Mouse (Mus musculus): ENCODE measurements around the gene Tuba3a. TPM values are rescaled to one million over a fixed set of nuclear protein-coding genes. Genes with fewer than 3 reads are reported as not detected.

Gene Tuba3a
- polyA plus RNA-seq, 1 experiment from 2014 or later: not detected

DNA sequence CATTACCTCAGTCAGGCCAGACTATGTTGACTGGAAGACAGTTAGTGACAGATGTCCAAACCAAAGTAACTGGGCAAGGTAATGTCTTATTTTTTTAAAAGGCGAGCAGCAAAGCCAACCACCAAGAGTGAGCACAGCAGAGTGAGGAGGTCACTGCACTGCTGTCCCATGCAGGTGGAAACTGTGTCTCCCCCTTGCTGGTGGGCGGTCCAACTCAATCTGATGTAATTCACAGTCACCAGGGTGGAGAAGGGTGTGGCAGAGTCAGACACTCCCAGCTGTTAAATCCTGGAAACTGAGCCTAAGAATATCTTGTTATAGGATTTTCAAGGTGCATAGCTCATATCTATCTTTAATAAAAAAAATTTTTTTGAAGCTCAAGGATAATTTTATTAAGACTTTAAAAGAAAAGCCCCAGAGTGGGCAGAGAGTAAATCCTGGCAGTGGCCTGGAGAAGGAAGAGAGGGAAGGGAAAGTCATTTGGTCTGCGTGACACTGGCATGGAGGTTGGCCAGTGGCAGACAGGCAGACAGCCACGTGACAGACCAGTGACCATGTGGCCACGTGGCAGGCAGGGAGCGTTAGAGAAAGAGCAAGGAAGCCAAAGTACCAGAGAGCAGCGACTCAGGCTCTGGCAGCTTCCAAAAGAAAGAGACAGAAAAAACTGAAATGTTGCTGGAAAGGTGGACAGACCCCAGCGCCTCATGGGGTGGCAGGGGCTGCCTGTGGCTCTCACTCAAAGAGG is 29.4 kb downstream of the Tuba3a start:
- Histone ChIP-seq H3K4me3 (no peak overlapping the region), H3K9me3 (replicated peaks) (no peaks in the 10 kb centered on the region), H3K4me2 (no peak overlapping the region), H3K27ac (no peak overlapping the region), H3K9ac (no peak overlapping the region), H3K36me3 (ENCODE audit: poor library complexity, severe bottlenecking) (no peaks in the 10 kb centered on the region), H3K4me1 (0 out of 2 replicates have a peak, but pooled peaks cover 3% of the 10 kb centered on the region), H3K27me3 (no peaks in the 10 kb centered on the region)
- 77% methylated on average over 8 of the region's 8 CpGs for WGBS
- no peak for ATAC-seq

DNA sequence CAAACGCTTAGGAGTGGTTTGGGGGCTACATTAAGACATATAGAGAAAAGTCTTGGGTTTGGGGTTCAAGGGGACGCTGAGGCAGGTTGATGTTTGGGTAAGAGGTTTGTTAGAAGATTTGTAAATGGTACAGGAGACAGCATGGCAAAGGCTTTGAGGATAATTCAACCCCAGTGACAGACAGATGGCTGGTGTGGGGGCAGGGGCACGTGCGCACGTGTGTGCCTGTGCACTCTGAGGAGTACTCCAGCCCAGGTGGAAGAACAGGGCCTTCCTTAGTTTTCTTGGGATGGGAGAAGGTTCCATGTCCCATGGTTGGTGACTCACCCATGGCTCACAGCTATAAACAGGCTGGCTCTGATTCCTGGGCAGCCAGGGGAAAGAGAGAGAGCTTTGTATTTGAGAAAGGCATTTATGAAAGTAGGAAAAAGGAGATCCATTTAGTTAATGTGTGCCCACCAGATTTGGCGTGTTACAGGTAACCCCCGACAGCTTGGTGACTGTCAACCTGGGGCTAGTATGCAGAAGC is 30.3 kb downstream of the Tuba3a start:
- 89% methylated on average over 7 of the region's 7 CpGs for WGBS
- no peak for ATAC-seq
- H3K27ac ChIP-seq: no peak overlapping the region
- no peaks in the 10 kb centered on the region for H3K9me3 ChIP-seq (replicated peaks)
- no peaks in the 10 kb centered on the region for H3K36me3 ChIP-seq (ENCODE audit: poor library complexity, severe bottlenecking)
- H3K4me1 ChIP-seq: 0 out of 2 replicates have a peak, but pooled peaks cover 3% of the 10 kb centered on the region
- no peak overlapping the region for H3K4me3 ChIP-seq
- H3K27me3 ChIP-seq: no peaks in the 10 kb centered on the region
- H3K4me2 ChIP-seq: no peak overlapping the region
- no peak overlapping the region for H3K9ac ChIP-seq

DNA sequence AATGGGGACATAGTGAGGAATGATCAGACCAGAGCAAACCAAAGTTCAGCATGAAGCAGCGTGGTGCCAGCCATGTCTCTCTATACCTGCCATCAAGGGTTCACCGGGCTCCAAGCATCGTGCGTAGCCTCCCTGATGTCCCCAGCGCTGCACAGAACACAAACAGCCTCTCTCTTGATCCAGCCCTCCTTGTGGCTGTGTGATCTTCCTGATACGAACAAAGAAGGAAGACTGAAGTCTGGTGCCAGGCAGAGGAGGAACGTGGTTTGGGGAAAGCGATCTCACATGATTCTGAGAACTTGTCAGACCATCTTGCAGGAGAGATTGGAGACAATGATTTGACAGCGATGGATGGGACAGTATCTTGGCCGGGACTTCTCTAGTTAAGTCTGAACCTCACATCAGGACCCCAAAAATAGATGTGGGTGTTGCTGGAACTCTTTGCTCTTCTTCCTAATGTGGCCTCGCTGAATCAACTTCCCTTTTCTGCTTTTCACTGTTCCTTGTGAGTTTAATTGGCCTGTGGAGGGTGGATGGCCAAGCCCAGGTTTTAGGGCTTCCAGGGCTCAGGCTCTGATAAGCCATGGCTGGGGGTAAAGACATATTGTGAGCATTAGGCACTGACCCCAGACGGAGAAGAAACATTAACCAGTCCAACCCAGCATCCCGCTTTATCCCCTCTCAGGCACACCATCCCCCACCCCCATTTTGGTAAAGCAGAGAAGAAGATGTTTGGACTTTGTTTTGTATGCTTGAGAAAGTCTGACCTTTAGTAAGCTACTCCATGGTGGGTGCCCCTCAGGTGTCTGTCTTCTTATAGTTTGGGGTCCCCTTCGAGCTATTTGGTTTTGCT is 31.8 kb downstream of the Tuba3a start:
- no peaks in the 10 kb centered on the region for H3K27me3 ChIP-seq
- H3K9me3 ChIP-seq (replicated peaks): no peaks in the 10 kb centered on the region
- no peak overlapping the region for H3K9ac ChIP-seq
- H3K27ac ChIP-seq: no peak overlapping the region
- no peak for ATAC-seq
- no peak overlapping the region for H3K4me2 ChIP-seq
- H3K4me1 ChIP-seq: 0 out of 2 replicates have a peak, but pooled peaks cover 3% of the 10 kb centered on the region
- H3K4me3 ChIP-seq: no peak overlapping the region
- H3K36me3 ChIP-seq (ENCODE audit: poor library complexity, severe bottlenecking): no peaks in the 10 kb centered on the region
- 81% methylated on average over 14 of the region's 14 CpGs for WGBS

DNA sequence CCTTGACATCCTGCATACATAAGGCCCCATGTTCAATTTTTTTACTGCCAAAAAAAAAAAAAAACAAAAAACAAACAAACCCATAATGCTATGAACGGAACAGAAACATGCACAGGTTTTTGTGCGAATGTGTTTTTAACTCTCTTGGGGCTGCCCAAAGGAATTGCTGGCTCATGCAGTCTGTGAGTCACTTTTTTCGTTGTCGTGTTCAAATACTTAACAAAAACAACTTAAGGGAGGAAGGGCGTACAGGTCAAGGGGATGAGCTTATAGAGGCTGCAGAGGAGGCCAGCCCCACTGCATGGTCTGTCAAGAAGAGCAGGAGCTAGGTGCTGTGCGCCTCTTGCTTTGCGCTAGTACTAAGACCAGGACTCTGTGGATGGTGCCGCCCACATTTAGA is 33.1 kb downstream of the Tuba3a start:
- Histone ChIP-seq H3K9ac (no peak overlapping the region), H3K36me3 (ENCODE audit: poor library complexity, severe bottlenecking) (no peaks in the 10 kb centered on the region), H3K4me2 (no peak overlapping the region), H3K9me3 (replicated peaks) (no peaks in the 10 kb centered on the region), H3K27ac (no peak overlapping the region), H3K4me3 (no peak overlapping the region), H3K27me3 (no peaks in the 10 kb centered on the region), H3K4me1 (0 out of 2 replicates have a peak, but pooled peaks cover 3% of the 10 kb centered on the region)
- no peak for ATAC-seq
- WGBS: 93% methylated on average over 8 of the region's 8 CpGs

DNA sequence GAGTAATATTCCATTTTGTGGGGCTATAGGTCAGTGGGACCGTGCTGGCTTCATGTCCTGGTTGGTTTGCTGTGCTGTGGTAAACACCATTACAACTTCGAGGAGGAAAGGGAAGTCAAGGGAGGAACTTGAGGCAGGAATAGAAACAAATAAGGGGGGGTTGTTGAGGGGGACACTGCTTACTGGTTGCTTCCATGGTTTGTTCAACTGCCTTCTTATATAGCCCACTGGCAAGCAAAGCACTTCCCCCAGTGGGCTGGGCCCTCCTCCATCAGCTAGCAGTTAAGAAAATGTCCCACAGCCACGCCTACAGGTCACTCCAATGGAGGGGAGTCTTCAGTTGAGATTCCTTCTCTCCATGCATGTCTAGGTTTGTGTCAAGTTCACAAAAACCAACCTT is 33.6 kb downstream of the Tuba3a start:
- H3K4me1 ChIP-seq: 0 out of 2 replicates have a peak, but pooled peaks cover 3% of the 10 kb centered on the region
- no peaks in the 10 kb centered on the region for H3K27me3 ChIP-seq
- H3K4me3 ChIP-seq: no peak overlapping the region
- no peak overlapping the region for H3K9ac ChIP-seq
- WGBS: 82% methylated on average over 3 of the region's 3 CpGs
- no peaks in the 10 kb centered on the region for H3K36me3 ChIP-seq (ENCODE audit: poor library complexity, severe bottlenecking)
- H3K27ac ChIP-seq: no peak overlapping the region
- H3K9me3 ChIP-seq (replicated peaks): no peaks in the 10 kb centered on the region
- no peak for ATAC-seq
- no peak overlapping the region for H3K4me2 ChIP-seq

DNA sequence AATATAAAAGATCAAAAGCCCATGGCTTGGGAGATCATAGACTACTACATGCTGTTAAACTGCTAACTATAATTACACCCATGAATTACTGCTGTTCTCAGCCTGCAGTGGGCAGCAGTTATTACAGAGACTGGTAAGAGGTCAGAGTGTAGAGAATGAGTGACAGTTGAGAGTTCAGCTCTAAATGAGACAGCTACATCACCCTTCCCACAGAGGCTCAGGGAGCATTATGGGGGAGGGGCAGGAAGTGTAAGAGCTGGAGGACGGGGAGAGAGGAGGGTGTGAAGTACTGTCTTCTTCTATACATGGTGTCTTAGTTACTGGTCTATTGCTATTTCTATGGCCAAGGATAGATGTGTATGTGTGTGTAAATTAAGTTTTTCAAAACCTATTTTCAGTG is 41.3 kb downstream of the Tuba3a start:
- H3K27me3 ChIP-seq: no peaks in the 10 kb centered on the region
- no peak for ATAC-seq
- H3K4me2 ChIP-seq: no peak overlapping the region
- no peaks in the 10 kb centered on the region for H3K9me3 ChIP-seq (replicated peaks)
- H3K4me3 ChIP-seq: no peak overlapping the region
- no peak overlapping the region for H3K9ac ChIP-seq
- WGBS: 54% methylated on average over 1 of the region's 1 CpGs
- H3K4me1 ChIP-seq: no peaks in the 10 kb centered on the region
- no peak overlapping the region for H3K27ac ChIP-seq
- no peaks in the 10 kb centered on the region for H3K36me3 ChIP-seq (ENCODE audit: poor library complexity, severe bottlenecking)

DNA sequence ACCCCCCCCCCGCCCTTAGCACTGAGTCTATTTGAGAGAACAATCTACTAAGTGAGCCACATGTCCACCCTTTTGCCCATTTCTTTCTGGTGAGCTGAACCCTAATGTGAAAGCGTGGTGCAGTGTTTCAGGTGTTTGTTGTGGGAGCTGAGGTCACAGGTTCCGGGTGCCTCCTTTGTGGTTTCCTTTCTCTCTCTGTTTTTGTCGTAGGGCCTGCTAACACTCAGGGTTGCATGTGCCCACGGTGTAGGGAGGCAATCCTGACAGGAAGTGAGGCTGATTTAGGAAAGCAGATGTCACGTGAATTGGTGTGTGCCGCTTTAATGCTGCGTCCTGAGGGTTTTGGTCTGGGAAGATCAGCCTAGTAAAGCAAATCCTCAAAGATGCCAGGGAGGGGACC is 44.3 kb downstream of the Tuba3a start:
- no peaks in the 10 kb centered on the region for H3K27me3 ChIP-seq
- H3K27ac ChIP-seq: no peak overlapping the region
- H3K4me1 ChIP-seq: no peaks in the 10 kb centered on the region
- no peak for ATAC-seq
- no peaks in the 10 kb centered on the region for H3K36me3 ChIP-seq (ENCODE audit: poor library complexity, severe bottlenecking)
- 85% methylated on average over 8 of the region's 8 CpGs for WGBS
- no peak overlapping the region for H3K4me3 ChIP-seq
- H3K9ac ChIP-seq: no peak overlapping the region
- H3K9me3 ChIP-seq (replicated peaks): no peaks in the 10 kb centered on the region
- no peak overlapping the region for H3K4me2 ChIP-seq

DNA sequence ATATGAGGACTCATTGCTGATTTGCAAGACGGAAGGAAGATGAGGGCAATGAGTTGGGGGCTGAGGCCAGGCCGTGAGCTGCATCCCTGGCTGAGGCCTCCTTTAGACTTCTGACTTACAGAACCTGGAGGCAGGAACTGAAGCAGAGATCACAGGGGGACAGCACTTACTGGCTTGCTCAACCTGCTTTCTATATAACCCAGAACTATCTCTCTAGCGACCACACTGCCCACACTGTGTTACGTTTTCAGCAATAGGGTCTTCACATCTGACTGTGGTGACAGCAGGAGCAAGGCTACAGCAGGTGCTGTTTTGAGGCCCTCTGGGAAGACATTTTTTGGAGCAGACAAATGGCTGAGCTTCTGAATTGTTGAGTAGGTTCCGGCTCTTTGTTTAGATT is 45.2 kb downstream of the Tuba3a start:
- no peak for ATAC-seq
- Histone ChIP-seq H3K27me3 (no peaks in the 10 kb centered on the region), H3K9me3 (replicated peaks) (no peaks in the 10 kb centered on the region), H3K4me2 (no peak overlapping the region), H3K36me3 (ENCODE audit: poor library complexity, severe bottlenecking) (no peaks in the 10 kb centered on the region), H3K9ac (no peak overlapping the region), H3K4me1 (no peaks in the 10 kb centered on the region), H3K4me3 (no peak overlapping the region), H3K27ac (no peak overlapping the region)
- WGBS: 93% methylated on average over 5 of the region's 5 CpGs

DNA sequence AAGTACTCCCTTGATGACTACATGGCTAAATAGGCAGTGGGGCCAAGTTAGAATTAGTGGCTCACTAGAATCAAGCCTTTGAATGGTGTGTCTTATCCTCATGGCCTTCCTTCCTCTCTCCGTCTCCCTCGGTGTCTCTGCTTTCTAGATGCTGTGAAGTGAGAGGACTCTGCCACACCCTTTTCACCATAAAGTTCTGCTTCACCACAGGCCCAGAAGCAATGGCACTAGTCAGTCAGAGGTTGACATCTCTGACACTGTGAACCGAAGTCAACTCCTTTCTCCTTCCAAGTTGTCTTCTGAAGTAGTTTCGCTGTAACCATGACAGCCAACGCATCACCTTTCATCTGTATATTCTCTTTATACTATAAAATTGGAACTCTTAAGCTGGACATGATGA is 46.3 kb downstream of the Tuba3a start:
- no peaks in the 10 kb centered on the region for H3K36me3 ChIP-seq (ENCODE audit: poor library complexity, severe bottlenecking)
- no peaks in the 10 kb centered on the region for H3K4me1 ChIP-seq
- 90% methylated on average over 5 of the region's 5 CpGs for WGBS
- no peak overlapping the region for H3K27ac ChIP-seq
- no peaks in the 10 kb centered on the region for H3K9me3 ChIP-seq (replicated peaks)
- ATAC-seq: no peak
- H3K9ac ChIP-seq: no peak overlapping the region
- no peaks in the 10 kb centered on the region for H3K27me3 ChIP-seq
- H3K4me3 ChIP-seq: no peak overlapping the region
- no peak overlapping the region for H3K4me2 ChIP-seq

DNA sequence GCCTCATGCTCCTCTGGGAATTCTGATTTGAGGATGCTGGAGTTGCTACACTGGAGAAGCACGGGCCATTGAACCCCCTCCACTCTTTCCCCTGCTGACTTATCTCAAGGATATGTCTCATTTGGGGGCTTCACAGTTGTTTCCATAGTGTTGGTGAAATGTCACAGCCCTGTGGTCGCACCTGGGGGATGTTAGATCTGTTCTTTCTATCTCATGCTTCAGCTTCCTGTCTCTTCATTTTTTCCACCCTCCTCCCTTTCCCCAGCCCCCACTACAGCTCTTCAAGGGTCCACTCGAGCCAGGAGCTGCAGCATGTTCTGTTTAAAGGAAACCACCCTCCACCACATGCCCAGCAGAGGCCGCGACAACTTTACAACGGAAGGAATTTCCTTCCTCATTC is 47.4 kb downstream of the Tuba3a start:
- Histone ChIP-seq H3K27ac (no peak overlapping the region), H3K4me2 (no peak overlapping the region), H3K9me3 (replicated peaks) (no peaks in the 10 kb centered on the region), H3K4me3 (no peak overlapping the region), H3K9ac (no peak overlapping the region), H3K27me3 (no peaks in the 10 kb centered on the region), H3K36me3 (ENCODE audit: poor library complexity, severe bottlenecking) (no peaks in the 10 kb centered on the region), H3K4me1 (no peaks in the 10 kb centered on the region)
- ATAC-seq: no peak
- WGBS: 86% methylated on average over 6 of the region's 6 CpGs

DNA sequence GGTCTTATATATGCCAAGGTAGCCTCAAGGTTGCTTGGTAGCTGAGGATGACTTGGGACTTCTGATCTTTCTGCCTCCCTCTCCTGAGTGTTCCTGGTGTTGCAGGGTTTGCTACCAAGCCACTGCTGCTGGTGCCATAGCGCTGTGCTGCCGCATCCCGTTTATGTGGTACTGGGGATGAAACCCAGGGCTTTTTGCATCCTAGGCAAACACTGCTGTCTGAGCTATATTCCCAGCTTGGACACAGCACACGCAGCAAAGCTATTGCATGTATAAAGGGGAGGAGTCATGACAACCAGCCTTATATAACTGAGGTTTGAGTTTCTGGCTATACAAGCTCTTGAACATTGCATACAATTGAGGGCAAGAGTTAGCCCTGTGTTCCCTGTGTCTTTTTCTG is 48.4 kb downstream of the Tuba3a start:
- H3K27me3 ChIP-seq: no peaks in the 10 kb centered on the region
- no peak overlapping the region for H3K27ac ChIP-seq
- no peaks in the 10 kb centered on the region for H3K36me3 ChIP-seq (ENCODE audit: poor library complexity, severe bottlenecking)
- H3K4me2 ChIP-seq: no peak overlapping the region
- H3K9me3 ChIP-seq (replicated peaks): no peaks in the 10 kb centered on the region
- H3K9ac ChIP-seq: no peak overlapping the region
- WGBS: 84% methylated on average over 4 of the region's 4 CpGs
- H3K4me1 ChIP-seq: no peaks in the 10 kb centered on the region
- H3K4me3 ChIP-seq: no peak overlapping the region
- no peak for ATAC-seq

DNA sequence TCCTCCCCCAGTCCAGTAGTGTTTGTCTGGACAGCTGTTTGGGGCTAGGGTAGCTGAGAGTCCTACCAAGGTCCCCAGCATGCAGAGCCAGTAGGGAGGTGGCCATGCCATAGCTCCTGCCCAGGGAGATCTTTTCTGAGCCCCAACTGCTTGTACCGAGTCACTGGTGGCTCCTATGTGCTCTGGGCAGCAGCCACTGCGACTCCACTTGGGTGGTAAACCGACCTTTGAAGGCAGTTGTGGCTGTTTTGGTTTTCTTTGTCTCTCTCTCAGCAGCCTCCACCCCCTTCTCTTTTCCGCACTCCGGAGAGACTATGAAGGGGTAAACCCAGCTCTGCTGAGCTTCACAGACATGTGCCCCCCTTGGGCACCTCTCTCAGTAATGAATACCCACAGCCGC is 49.1 kb downstream of the Tuba3a start, which contains the start of gene Cd27:
Gene Cd27 (minus strand): TSS at position 229 of the 400 bp plus-strand sequence.
- no peaks in the 10 kb centered on the region for H3K9me3 ChIP-seq (replicated peaks)
- ATAC-seq: no peak
- no peak within 1 kb of the TSS for H3K9ac ChIP-seq
- H3K4me3 ChIP-seq: no peak within 1 kb of the TSS
- no peak within 1 kb of the TSS for H3K4me2 ChIP-seq
- WGBS: 21% methylated on average over 6 of the region's 6 CpGs
- H3K4me1 ChIP-seq: peaks cover 6% of the 10 kb centered on the region; the same call in 1 of the 2 replicates
- no peaks in the 10 kb centered on the region for H3K27me3 ChIP-seq
- H3K27ac ChIP-seq: no peak within 1 kb of the TSS
- H3K36me3 ChIP-seq (ENCODE audit: poor library complexity, severe bottlenecking): no peaks in the 10 kb centered on the region

All from forebrain, embryonic 13.5 days (tissue).